Mouse (Mus musculus) right cerebral cortex, adult 18-20 months (tissue): ENCODE measurements around the gene Pcnx2.

Experiments used
- DNase-seq: peaks from one replicate; pipeline ENCODE4 v3.0.0; 2022; ENCODE audit warnings: mixed read lengths

The Pcnx2 gene

GRCm38 (mm10) chr8:125818796-125819195 lies 79.3 kb downstream of the Pcnx2 start:
- no peak for DNase-seq

DNA sequence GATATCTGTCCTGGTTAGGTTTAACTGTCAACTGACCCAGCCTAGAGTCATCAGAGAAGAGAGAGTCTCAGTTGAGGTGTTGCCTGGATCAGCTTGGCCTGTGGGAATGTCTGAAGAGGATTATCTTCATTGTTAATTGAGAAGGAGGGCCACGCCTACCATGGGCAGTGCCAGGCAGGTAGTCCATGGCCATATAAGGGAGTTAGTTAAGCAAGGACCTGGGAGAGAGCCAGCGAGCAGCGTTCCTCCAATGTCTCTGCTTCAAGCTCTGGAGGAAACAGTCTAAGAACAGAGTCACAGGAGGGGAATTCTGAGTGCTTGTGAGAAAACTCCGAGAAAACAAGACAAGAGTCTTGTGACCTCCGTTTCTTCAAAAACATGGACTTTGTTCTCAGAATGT lies 81.4 kb downstream of the Pcnx2 start:
- DNase-seq, result no peak

DNA sequence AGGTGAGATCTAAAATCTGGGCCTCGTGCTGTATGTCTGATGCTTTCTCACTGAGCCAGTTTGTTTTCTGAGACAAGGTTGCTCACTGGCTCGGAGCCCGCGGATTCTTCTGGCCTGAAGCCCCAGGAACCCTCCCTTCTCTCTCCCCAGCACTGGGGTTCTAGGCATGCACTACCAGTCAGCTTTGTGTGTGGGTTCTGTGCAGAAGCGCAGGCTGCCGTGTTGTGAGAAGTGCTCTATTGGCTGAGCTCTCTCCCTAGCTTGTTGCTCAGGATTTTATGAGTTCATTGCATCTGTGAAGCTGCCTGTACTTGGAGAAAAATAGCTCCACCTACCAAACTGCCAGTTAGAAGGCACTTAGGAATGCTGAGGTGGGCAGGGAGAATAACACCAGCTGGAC lies 89.3 kb downstream of the Pcnx2 start:
- peak; percentile 85 for DNase-seq

- no peak for DNase-seq
Observed at GRCm38 (mm10) chr8:125807905-125808310, 90.2 kb downstream of the Pcnx2 start.

DNA sequence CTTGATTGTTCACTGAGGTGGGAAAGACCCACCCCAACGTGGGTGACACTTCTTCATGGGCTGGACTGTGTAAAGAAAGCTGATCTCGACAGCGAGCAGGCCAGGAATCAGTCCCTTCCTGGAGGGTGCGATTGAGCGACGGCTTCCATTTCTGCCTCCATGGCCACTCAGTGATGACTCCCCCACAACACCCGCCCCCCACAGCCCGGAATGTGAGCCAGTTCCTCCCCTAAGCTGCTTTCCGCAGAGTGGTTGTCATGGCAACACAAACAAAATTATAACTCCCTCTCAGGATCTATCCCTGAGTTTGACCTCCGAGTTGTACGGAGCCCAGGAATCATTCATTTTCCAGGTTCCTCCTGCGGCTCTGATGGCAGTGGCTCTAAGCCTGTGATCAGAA lies 91.7 kb downstream of the Pcnx2 start:
- peak; percentile 69 for DNase-seq

DNA sequence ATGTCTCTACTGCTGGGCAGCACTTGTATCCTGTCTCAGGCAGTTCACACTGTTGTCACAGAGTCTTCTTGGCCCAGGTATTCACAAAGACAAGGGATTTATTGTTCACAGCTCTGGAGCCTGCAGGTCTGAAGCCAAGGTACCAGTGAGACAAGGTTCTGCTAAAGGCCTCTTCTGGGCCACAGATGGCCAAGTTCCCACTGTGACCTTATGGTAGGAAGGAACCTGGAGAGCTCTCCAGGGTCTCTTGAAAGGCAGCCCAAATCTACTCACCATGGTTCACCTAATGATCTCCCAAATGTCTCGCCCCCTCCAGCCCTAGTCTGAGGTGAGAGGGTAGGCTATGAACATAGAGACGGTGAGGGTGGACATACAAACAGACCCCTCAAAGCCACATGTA lies 101.1 kb downstream of the Pcnx2 start:
- DNase-seq, result no peak

DNA sequence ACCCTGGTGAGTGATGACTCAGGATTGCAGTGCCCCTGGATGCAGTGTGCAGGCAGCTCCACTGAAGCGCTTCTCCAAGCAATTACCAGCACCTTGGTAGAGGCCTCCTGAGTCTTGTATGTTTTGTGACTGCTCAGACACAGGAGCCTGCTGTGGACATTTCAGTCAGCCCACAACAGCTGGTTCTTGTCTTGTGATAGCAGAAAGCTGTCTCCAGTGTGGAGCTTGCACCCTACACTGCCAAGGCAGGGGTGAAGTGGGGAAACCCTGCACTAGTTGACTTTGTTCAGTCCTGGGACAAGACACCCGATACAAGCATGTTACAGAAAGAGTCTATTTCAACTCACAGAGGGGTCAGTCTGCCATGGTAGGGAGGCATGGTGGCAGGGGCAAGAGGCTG lies 102.8 kb downstream of the Pcnx2 start:
- no peak for DNase-seq

DNA sequence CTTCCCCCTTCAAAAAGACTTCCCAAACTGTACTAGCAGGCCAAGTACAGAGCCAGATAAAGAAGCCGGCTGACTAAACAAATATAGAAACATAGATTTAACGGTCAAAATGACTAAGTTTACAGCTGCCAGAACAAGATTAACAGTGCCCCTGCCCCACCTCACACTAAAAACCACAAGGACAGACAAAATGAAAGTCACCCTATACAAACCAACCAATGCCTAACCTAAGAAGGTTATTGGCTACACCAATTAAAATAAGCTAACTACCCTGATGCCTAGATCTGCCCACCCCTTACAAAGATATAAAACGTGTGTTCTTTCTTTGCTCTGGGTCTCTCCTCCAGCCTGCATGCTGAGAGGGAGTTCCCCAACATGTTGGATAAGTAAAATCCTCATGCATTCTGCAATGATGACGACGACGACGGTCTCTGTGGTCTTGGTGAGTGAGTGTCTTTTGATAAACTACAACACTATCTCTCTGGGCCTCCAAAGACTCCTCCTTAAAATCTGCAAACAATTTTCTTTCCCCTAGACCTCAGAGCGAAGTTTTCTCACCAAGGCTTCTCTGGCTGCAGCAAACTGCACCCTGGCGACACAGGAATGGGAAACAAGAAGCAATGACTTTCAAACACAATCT lies 105.2 kb downstream of the Pcnx2 start:
- no peak for DNase-seq

- DNase-seq, result no peak
Observed at GRCm38 (mm10) chr8:125786886-125787285, 111.2 kb downstream of the Pcnx2 start.

GRCm38 (mm10) chr8:125782161-125782560 lies 116.0 kb downstream of the Pcnx2 start:
- no peak for DNase-seq

DNA sequence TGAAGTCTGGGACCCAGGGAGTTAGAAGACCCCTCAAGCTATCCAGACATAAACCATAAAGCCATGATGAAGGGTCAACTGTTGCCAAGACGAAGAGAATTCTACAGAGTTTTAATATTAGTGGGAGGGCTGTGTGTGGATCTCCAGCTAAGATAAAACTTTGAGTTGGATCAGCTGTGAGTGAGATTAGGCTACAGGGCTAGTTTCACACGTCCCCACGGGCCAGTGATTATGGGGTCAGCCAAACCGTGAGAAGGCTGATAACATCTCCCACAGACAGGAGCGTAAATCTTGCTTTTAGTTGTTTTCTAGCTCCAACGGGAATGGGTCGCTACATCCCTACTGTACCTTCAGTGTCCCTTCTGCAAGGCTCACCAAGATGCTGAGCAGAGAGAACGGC lies 118.5 kb downstream of the Pcnx2 start:
- no peak for DNase-seq

GRCm38 (mm10) chr8:125778919-125779318 lies 119.2 kb downstream of the Pcnx2 start:
- no peak for DNase-seq

DNA sequence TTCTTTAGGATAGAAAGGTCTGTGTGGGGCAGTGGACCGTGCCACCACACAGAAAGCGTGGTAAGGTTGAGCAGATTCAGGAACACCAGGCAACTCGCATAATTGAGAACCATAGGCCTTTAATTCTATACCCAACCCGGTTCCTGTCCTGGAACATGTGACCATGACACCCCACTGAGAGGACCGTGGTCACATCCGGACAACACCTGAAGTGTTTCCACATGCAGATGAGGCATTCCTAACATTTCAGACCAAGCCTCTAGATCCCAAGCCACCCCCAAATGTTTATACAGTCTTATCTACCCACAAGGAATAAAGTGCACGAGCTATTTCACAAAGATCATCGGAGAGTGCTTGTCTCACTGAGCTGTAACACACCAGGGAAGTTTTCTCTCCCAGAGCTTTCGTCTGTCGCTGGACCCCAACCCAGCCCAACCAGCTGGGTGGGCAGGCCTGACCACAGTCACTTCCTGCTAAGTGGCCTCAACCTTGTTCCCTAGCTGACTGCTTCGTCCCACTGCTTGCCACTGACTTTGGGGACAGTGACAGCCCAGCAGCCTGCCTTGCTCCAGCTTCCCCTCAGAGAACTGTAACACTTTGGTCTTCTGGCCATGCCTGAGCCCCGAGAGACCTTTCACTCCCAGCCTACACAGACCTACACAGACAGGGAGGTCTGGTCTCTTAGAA lies 120.5 kb downstream of the Pcnx2 start:
- DNase-seq, result no peak

- DNase-seq, result no peak
Observed at GRCm38 (mm10) chr8:125776800-125777199, 121.3 kb downstream of the Pcnx2 start.

- no peak for DNase-seq
Observed at GRCm38 (mm10) chr8:125776314-125776713, 121.8 kb downstream of the Pcnx2 start.

DNA sequence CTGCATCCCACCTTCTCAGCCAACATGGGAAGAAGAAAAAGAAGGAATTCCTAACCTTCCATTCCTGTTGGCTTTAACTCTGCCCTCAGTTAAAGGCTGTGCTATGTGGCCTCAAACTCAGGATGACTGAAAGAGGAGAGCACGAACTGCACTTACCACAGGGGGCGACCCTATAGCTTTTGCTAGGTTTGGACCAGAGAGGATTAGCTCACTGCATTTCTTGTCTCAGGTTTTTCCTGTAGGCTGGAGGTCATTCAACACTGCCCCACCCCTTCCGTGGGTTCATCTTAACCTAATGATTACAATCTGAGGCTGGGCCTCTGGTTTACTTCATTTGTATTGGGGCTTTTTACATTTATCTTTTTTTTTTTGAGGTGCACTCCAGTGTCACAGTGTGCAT lies 123.1 kb downstream of the Pcnx2 start:
- DNase-seq, result no peak

- no peak for DNase-seq
Observed at GRCm38 (mm10) chr8:125773281-125773803, 124.8 kb downstream of the Pcnx2 start.

GRCm38 (mm10) chr8:125772300-125772699 lies 125.8 kb downstream of the Pcnx2 start:
- no peak for DNase-seq

GRCm38 (mm10) chr8:125768079-125768478 lies 130.0 kb downstream of the Pcnx2 start:
- no peak for DNase-seq

- DNase-seq, result no peak
Observed at GRCm38 (mm10) chr8:125763066-125763786, 134.9 kb downstream of the Pcnx2 start.

- DNase-seq, result no peak
Observed at GRCm38 (mm10) chr8:125759022-125759421, 139.1 kb downstream of the Pcnx2 start.

DNA sequence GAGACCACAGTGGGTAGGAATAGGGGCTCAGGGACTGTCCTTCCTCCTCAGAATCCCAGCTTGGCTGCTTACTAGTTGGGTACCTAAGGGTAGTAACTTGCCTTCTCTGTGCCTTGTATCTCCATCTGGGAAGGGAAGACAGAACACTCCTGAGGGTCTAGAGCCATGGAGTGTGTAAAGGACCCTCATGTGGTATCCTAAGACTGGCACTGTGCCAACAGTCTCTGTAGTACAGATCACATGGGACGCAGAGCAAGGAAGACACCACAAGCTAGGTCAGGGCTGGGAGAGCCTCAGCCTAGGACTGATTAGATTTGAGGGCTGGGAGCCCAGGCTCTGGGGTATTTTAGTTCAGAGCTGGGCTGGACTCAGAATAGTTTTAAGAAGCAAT lies 141.0 kb downstream of the Pcnx2 start:
- DNase-seq, result no peak

DNA sequence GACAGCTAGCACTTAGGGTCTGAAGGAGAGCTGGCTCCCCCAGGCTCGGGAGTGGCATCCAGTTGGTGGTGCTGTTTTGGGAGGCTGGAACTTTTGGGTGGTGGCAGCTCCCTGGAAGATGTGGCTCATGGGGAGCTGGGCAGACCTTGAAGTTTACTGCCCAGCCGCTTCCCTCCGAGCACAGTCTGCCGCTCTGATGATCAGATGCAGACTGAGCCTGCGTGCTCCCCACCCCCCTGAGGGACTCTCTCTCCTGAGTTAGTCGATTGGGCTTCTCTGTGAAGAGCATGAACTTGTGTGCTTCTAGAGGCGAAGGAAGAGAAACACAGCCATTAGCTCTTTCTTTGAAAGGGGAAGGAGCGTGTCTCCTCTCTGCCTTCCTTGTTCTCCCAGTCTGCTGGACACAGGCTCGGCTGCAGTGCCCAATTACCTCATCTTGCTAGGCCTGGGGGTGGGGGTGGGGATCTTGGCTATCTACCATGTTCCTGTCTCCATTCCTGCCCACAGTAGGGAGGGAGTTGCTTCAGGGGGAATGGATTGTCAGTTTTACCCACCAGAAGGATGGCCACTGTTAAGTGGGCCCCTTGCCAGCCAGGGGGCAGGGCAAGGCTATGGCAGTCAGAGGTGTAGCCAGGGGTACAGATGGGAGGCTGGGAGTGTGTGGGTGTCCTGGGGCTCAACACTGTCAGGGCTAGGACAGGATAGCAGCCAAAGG lies 141.6 kb downstream of the Pcnx2 start:
- DNase-seq, result no peak
